Mouse (Mus musculus): ENCODE measurements around the gene Mcf2l. TPM values are rescaled to one million over a fixed set of nuclear protein-coding genes. Genes with fewer than 3 reads are reported as not detected.
A peak's percentile ranks its signal among the peaks of the same experiment; 100 is the strongest.

The Mcf2l gene
- polyA plus RNA-seq, 1 experiment from 2014 or later, result 1.2 TPM

- H3K4me2 ChIP-seq (ENCODE audit: low read depth, low read length), result peak overlapping the region; percentile 64
- peaks cover 3% of the 10 kb centered on the region; the same call in 1 of the 2 replicates for H3K36me3 ChIP-seq (replicated peaks; ENCODE audit: insufficient read depth, low read length)
- no peak overlapping the region for H3K27ac ChIP-seq (ENCODE audit: low read depth)
- TF ChIP-seq CTCF (IDR thresholded peaks at IDR 0.05; ENCODE audit: low read depth) (no peak), EP300 (IDR thresholded peaks at IDR 0.05; ENCODE audit: low read depth) (no peak)
- DNase-seq, result no peak
- H3K9ac ChIP-seq (replicated peaks), result no peak overlapping the region
- H3K27me3 ChIP-seq (ENCODE audit: insufficient read depth, low read length), result no peaks in the 10 kb centered on the region
- no peak overlapping the region for H3K4me3 ChIP-seq (ENCODE audit: low read depth, low read length)
- no peaks in the 10 kb centered on the region for H3K9me3 ChIP-seq (ENCODE audit: low read length)
- peaks cover 14% of the 10 kb centered on the region for H3K4me1 ChIP-seq (ENCODE audit: insufficient read depth)
- 58% methylated on average over 16 of the region's 16 CpGs for WGBS (ENCODE audit: insufficient replicate concordance)
- no peak for ATAC-seq
Observed at GRCm38 (mm10) chr8:13063112-13063511, 189.5 kb downstream of the Mcf2l start.

Small RNA genes within 50 kb of the gene (microRNA-seq; reads per million reads assigned to microRNA genes)
- not detected for gene Gm38671

Other genes with a start within 250 kb of the Mcf2l start
- 9.3 and 10.9 TPM in 2 replicates for gene Tubgcp3, start 201.6 kb upstream of the Mcf2l start, polyA plus RNA-seq (2015; fragmentation: Nextera tagmentation; extraction: Ambion mirVana)
- 0.90 and 1.1 TPM in 2 replicates for gene Atp11a, start 116.8 kb upstream of the Mcf2l start, polyA plus RNA-seq (2015; fragmentation: Nextera tagmentation; extraction: Ambion mirVana)
- 35.1 and 36.0 TPM in 2 replicates for gene F7, start 152.2 kb downstream of the Mcf2l start, polyA plus RNA-seq (2015; fragmentation: Nextera tagmentation; extraction: Ambion mirVana)
- gene F10, start 163.5 kb downstream of the Mcf2l start, polyA plus RNA-seq (2015; fragmentation: Nextera tagmentation; extraction: Ambion mirVana), result 531 and 542 TPM in 2 replicates
- gene Proz, start 187.1 kb downstream of the Mcf2l start, polyA plus RNA-seq (2015; fragmentation: Nextera tagmentation; extraction: Ambion mirVana), result 93.8 and 97.1 TPM in 2 replicates
- gene Pcid2, start 231.7 kb downstream of the Mcf2l start, polyA plus RNA-seq (2015; fragmentation: Nextera tagmentation; extraction: Ambion mirVana), result 6.7 and 8.8 TPM in 2 replicates
- 60.5 and 62.9 TPM in 2 replicates for gene Cul4a, start 231.8 kb downstream of the Mcf2l start, polyA plus RNA-seq (2015; fragmentation: Nextera tagmentation; extraction: Ambion mirVana)